Mouse (Mus musculus): Measurements from ENCODE around the gene Mmrn2.

- TF ChIP-seq CTCF (IDR thresholded peaks at IDR 0.05; ENCODE audit: low read depth, low read length): no peak
- TF ChIP-seq POLR2A (IDR thresholded peaks at IDR 0.05; ENCODE audit: extremely low read depth, insufficient read depth, low read length): no peak
Measured at GRCm38 (mm10) chr14:34440526-34441066, 65.3 kb downstream of the Mmrn2 start.

Data from liver, adult 2 months (tissue).